Mouse (Mus musculus): ENCODE data around the gene Svep1. TPM values are rescaled to one million over a fixed set of nuclear protein-coding genes. Genes with fewer than 3 reads are reported as not detected.
A peak's percentile ranks its signal among the peaks of the same experiment; 100 is the strongest.

The Svep1 gene
- 1 to 10 TPM; 1.1 to 1.4 TPM for total RNA-seq (2021)
- long read RNA-seq, experiment 1, result 0 reads
- long read RNA-seq, experiment 2, result 0 reads

DNA sequence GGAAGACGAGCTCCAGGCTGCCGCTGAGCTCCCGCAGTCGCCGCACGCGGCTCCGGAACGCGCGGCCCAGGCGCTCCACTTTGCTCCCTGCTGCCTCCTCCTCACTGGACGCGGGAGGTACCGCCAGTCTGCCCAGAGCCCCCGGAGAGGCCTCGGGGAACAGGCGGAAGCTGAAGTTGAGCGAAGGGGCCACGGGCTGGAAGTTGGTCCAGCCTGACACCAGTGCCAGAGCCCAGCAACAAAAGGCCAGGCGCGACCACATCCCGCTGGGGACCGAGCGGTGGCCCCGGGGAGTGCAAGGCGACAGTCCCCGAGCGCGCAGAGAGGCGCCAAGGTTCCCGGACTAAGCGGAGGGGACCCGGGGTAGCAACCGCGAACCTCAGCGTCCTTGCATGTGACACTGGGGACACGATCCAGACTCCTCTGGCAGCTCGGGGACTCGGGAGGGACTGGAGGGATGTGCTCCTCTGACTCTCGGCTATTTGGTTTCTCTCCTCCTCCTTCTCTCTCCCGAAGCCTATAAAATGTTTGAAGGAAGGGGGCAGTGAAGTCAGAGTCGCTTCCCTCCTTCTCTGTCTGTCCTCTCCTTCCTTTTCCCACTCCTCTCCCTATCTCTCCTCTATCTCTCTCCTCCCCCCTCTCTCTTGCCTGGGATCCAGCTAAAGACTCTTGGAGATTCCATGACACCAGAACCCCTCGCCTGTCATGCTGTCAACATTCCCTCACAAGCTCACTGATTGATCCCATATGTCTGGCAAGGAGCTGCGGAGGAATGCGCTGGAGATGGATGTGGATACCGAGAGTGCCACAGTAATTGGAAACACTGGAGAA, at the start of gene Svep1:
Svep1 (minus strand) TSS at position 745 of the 831 bp plus-strand sequence.
- DNase-seq (ENCODE audit: low spot score in 2 of 2), result peak in 1 of 2 experiments; percentile 3

DNA sequence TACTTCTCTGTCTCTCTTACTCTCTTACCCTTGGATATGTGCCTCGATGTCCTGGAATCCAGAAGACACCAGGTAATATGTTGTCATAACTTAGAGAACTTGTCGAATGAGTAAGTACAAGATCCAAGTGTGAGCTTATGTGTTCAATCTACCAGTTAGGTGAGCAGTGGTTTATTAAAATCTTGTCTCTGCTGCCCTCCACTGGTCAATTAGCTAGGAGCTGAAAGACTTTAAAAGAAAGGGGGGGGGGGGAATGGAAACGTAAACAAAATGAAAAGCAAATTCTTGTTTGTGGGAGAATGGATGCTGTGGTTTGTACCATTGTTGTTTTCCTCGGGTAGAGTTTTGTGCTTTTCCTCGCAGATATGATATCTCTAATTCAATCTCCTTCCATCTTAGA, 46.8 kb upstream of the Svep1 start:
- peak; percentile 27 to 57 for DNase-seq (ENCODE audit: low spot score in 2 of 2)

DNA sequence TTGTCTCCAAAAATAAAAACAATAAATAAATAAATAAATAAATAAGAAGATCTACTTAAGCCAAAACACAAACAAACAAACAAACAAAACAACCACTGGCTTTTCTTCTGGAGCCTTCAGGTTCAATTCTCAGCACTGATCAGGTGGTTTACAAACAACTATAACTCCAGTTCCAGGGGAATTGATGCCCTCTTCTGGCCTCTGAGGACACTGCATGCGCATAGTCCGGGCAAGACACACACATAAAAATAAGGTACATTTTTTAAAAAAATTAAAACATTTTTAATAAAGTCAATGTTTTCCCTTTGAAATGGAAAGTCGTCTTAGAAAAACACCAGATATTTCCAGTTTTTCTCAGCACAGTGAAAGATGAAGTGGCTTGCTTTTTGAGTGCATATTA, 45.7 kb upstream of the Svep1 start:
- DNase-seq (ENCODE audit: low spot score in 2 of 2), result no peak

DNA sequence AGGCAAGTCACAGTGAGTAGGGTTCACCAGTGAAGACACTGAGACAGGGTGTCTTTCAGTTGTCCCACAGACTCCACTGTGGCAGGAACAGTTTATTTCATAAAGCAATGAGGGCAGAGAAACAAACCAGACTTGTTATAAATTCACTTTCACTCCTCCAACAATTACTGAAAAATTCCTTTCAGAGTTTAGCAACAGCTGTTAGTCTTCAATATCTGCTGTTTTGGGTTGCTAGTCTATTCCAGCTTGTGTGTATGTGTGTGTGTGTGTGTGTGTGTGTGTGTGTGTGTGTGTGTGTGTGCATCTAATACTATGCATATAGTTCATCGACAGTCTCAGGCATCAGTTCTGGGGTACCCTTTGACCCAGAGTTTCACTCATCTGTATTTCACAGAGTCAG, 38.9 kb upstream of the Svep1 start:
- DNase-seq (ENCODE audit: low spot score in 2 of 2), result no peak

DNA sequence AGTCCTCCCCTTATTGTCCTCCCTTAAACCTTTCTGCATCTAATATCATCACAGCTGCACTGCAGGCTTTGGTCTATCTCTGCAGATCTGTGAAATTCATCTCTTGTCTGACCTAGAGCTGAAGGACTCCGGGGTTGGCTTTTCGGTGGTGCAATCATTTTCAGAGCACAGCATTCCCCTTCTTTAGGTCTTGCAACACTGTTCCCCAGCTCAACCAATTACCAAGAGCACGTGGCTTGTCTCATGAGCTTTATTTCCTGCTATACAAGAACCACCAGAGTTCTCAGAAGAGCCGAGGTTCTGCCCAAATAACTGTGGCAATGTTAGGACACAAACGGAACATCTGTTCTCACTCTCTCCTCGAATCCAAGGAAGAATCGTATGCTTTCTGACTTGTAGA, 33.8 kb upstream of the Svep1 start:
- DNase-seq (ENCODE audit: low spot score in 2 of 2), result no peak

DNA sequence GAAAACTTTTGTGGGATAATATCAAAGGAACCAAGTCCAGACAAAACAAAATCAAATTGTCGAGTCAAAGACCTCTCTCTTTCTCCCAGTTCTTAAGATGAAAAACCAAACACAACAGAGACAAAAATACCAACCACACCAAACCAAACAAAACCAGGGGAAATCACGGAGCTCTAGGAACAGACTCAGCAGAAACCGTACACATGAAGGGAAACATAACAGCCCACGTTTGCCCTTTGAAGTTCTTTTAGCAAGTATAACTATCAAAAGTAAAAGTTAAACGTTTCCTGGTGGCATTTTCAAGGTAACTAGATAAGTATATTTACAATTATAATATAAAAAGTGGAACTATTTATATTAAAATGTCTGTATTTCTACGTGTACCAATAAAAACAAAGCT, 29.2 kb upstream of the Svep1 start:
- DNase-seq (ENCODE audit: low spot score in 2 of 2), result no peak

DNA sequence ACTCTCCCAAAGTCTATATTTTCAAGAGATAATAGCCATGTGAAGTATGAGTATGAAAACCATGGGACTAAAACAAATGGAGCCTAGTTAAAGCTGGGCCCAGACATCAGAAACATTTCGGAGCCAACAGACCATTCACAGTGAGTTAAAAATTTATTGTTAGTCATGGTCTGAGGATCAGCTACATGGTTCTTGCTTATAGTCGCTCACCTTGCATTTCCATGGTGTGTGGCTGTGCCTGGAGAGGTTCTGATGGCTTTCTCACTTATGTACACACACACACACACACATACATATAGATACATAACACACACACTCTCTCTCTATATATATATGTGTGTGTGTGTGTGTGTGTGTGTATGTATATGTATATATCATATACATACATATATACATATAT, 16.8 kb upstream of the Svep1 start:
- no peak for DNase-seq (ENCODE audit: low spot score in 2 of 2)

DNA sequence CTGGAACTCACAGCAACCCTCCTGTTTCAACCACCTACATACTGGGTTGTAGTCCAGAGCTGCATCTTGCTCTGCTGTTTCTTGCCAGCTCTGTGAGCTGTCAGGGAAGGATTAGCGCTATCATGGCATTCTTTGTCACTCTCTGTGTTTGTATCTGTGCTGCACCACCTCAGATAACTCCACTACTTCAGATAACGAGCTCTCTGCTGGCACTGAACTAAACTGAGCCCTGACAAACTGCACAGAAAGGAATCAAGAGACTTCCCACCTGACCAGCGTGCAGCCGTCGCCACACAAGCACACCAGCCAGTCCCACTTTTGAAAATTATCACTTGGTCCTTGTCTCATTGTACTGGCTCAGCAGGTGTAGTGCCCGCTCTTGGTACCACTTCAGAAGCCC, 4.7 kb upstream of the Svep1 start:
- DNase-seq (ENCODE audit: low spot score in 2 of 2), result no peak

DNA sequence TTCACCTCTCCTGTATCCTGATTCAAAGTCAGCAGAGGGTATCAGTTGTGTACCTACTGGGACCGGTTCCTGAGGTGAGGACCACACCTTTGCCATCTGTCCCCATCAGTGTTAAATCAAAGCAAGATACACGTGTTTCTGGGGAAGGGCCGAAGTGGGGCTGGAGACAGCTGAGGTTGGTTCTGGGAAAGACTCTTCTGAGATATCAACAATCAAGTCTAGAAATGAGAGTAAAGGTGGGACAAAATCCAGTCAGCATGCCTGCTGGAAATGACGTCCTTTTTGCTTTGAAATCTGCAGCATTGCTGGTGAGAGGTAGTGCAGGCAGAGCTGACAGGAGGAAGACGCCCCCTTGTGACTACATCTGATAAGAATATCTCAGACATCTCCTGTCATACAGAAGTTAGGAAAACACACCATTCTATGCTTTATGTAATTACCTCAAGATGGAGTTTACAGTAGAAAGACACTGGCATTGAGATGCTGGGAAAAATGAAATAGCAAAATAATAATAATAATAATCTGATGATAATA, 4.0 kb upstream of the Svep1 start:
- no peak for DNase-seq (ENCODE audit: low spot score in 2 of 2)

DNA sequence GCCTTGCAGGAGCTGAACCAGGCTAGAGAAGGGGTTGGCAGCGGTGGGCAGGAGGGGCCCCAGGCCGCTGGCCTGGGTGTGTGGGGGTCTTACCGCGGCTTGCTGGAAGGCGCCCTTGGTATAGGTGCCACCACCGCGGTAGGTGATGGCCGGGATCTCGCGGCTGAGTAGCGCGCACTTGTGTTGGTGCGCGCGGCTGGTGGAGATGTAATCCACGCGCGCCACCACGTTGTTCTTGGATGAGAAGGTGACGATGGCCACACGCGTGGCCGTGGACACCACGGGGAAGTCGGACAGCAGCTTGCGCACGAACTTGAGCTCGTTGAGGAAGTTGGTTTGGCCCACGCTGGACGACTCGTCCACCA, 927 bp downstream of the Svep1 start:
- DNase-seq (ENCODE audit: low spot score in 2 of 2), result peak in 1 of 2 experiments; percentile 3

DNA sequence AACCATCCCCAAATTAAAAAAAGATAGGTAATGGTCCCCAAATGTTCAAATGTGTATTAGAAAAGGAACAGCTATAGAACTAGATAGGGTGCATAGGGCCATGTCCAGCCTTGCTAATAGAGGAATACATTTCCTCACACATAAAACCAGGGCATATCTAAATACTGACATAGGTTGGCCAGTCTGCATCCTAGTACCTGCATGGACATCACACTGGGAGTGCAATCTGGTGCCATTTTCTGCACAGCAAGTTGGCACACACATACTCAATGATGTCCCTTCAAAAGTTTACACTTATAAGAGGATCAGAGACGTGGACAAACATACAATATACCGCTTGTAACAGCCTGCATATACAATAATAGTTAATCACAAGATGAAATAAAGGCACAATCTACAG, 5.0 kb downstream of the Svep1 start:
- no peak for DNase-seq (ENCODE audit: low spot score in 2 of 2)

DNA sequence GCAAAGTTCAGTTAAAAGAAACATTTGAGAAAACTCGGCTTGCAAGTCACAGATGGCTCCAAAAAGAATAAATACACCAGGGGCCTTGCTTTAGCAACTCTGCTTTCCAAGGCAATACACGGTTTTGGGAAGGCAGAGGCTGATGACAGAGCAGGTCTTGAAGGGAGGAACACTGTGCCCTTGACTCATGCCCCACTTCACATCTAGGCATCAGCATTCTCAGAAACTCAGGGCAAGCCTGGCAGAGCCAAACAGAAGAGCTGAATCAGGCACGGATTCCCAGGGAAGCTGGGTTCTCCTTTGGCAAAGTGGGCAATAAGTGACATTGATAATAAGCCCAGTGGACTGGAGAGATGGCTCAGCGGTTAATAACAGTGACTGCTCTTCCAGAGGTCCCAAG, 5.8 kb downstream of the Svep1 start:
- DNase-seq (ENCODE audit: low spot score in 2 of 2), result no peak

DNA sequence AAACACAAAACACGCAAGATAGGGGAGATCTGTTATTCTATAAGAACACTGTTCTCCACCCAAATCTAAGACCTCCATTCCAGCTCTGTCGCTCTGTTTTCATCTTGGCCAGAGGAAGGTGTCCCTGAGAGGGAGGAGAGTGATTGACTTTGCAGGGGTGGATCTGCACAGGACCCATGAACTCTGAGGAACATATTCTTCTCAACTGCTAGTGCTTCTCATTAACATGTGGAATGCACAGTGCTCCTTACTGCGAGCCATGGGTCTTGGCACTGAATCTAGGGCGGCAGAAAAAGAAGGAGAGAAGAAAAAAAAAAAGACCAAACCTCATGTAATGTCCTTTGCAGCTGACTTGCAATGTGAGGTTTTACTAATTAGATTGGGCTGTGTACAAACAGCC, 9.4 kb downstream of the Svep1 start:
- no peak for DNase-seq (ENCODE audit: low spot score in 2 of 2)

DNA sequence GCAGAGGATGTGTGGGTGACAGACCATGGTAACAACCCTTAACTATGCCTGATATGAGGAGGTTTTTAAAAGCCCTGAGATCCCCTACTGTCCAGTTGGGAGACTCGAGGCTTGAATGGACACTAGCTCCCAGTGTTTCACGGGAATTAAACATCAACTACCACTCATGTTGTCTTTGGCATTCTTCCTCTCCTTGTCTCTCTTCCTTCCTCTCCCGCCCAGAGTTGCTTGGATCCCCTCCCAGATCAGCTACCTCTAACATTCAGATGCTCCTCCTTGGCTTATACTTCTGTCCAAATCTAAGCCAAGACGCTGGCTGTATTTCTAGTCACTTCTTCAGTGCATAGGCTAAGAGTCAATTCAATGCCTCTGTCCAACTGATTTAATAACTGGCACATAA, 9.9 kb downstream of the Svep1 start:
- DNase-seq (ENCODE audit: low spot score in 2 of 2), result no peak

DNA sequence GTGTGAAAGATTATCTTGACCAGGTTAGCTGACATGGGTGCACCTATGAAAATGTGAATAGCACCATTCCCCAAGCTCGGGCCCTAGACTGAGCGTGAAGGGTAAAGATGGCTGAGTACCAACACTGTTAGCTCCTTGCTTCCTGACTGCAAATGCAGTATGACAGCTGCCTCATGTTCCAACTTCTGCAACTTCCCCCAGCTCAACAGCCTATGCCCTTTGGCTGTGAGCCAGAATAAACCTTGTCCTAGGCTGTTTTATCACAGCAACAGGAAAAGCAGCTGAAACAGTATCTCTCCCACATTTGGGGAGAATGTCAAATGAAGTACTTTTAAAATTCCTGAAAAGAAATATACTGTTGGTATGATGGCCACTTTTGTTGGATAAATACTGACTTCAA, 10.7 kb downstream of the Svep1 start:
- no peak for DNase-seq (ENCODE audit: low spot score in 2 of 2)

DNA sequence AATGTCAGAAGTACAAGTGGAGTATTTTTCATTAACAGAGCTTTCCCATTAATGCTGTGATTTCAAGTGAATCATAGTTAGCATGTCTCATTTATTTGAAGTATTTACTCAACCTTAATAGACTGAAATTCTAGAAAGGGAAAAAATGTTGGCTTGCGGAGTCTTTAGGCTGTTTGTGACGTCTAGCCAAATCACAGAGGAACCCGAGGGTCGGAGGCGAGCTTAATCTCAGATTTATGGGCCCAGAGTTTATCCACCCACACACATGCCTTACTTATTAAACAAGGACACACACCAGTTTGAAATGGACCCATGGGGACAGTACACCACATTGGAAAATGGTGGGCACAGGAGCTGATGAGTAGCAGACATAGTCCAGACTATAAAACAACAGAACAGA, 17.4 kb downstream of the Svep1 start:
- DNase-seq (ENCODE audit: low spot score in 2 of 2), result no peak

DNA sequence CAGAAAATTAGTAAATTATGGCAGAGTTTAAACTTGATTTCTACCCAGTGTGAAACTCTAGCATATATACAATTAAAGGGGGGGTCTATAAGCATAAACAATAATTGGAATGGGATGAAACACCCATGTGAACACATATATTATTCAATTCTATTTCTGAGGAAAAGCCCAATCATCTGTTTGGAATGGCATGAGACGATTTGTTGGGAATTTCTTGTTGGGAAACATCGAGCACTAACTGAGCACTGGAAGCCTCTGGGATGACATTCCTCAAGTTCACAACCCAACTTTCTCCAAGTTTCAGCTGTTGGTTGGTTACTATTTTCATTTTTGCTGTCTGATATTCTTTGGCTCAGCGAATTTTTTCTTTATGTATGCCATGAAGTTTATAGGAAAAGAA, 21.3 kb downstream of the Svep1 start:
- DNase-seq (ENCODE audit: low spot score in 2 of 2), result no peak

DNA sequence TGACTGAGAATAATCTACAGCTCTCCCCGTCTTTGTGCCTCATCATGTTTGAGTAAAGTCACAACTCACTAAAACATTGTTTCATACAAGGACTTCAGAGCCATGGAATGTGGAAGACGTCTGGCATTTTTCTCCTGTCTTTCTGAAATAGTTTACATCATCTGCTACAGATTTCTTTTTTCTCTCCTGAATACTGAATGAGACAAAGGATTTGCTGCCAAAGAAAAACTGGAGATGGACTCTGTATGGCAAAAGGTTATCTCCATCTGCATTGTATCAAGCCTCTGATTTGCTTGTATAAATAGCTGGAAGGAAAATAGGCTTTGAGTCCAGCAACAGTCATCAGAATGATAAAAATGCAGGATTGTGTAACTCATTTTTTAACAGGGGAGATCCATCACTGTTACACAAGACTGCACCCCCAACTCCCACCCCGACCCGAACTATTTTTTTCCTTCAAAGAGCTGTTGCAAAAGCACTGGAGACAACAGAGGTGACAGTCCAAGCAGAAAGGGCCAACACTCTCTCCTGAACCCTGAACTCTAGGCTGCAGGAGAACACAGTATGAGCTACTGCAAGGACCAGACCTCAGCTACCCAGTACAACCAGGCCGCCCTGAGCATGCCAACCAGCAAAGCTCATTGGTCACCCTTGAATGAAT, 21.8 kb downstream of the Svep1 start:
- no peak for DNase-seq (ENCODE audit: low spot score in 2 of 2)

DNA sequence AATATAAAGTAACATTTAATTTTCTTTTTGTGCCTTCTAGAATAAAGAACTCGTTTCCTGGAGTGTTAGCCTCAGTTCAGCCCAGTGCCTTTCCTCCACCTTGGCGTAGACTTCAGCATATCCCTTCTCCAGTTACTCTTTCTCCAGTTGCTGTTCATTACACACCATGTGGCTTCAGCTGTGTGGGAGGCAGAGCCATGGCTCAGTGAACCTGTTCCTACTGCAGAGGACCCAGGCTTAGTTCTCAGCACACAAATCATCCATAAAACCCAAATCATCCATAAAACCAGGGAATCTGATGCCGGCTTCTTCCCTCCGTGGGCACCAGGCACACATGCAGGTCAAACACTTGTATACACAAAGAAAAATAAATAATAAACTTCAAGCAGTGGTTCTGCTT, 22.8 kb downstream of the Svep1 start:
- no peak for DNase-seq (ENCODE audit: low spot score in 2 of 2)

DNA sequence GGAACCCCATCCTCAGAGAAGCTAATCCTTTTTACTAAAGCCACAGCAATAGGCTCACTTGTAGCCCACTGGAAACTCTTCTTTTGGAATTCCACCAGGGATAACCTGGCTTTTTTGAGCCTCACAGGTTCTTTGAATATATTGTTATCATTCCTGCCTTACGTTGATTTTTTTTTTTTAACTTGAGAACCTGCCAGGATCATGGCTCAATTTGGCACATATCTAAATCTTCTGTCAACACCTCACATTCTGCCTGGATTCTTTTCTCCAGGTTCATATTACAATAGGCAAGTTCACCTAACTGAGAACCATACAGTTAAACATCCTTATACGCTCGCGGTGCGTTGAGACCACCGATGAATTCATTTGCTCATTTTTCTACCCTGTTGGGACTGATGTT, 28.2 kb downstream of the Svep1 start:
- no peak for DNase-seq (ENCODE audit: low spot score in 2 of 2)

DNA sequence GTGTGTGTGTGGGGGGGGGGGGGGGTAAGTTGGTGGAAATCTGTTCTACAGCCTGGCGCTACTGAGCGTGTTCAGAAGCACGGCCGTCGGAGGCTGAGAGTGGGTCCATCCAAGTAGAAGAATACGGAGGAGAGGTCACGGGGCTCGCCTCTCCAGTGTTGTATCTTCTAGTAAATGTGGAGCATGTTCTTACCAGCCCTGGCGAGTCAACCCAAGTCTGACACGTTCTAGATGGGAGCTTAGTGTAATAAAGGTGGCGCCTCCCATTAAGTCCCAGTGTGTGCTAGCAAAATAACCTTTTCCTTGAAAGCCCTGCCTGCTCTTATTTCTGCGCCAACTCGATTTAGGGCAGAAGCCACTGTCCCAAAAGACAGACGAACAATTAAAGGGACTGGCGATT, 29.4 kb downstream of the Svep1 start:
- DNase-seq (ENCODE audit: low spot score in 2 of 2), result no peak

DNA sequence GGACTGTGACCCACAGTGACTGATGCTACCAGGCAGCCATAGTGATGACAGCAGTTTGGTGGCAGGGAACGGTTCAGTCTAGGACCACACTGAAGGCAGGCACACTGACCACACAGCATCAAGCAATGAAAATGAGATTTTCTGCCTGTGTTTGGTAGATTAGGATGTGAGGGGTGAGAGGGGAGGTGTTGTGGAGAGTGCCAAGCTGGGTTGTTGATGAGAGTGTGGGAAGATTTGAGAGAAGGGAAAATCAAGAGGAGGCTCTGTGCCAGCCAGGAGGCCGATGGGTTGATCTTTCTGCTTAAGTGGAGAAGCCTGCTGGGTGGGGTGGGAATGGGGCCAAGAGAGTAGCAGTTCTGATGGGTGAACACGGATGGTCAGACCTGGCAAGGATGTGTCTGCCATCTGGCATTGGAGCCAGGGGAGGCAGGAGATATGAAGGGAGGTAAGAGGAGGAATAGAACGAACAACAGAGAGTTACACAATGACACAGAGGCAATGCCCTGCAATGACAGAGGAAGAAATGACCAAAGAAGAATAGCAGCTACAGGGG, 32.1 kb downstream of the Svep1 start:
- DNase-seq (ENCODE audit: low spot score in 2 of 2), result no peak
